Mouse (Mus musculus) liver, postnatal 0 days (tissue): ENCODE results near the gene Hdac9.

Source experiments
- CTCF ChIP-seq: sonication (generic); IDR thresholded peaks from 2 replicates; pipeline ENCODE4 v1.5.1; 2016; ENCODE audit warnings: antibody characterized with exemption, low read depth
- EP300 ChIP-seq: IDR thresholded peaks from 2 replicates; pipeline ENCODE4 v1.6.1; 2016; ENCODE audit warnings: antibody characterized with exemption, low read depth, mild to moderate bottlenecking

DNA sequence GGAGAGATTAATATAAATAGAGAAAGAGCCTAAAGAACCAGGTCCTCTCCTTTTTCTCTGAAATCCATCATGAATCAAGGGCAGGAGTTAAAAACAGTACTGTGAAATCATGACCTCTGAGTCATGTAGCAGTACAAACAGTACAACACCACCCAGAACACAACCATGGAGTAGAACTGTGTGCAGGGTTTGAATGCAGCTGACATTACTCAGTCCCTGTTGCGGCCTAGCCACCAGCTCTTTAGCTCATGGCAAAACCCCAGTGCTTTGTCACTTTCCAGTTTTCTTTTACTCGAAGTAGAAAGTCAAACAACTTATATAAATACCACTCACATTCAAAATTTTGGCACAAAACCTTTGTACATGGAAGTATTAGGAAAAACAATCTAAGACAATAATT is 395.4 kb downstream of the Hdac9 start:
- no peak for TF ChIP-seq EP300
- no peak for TF ChIP-seq CTCF
